Comparison of ENCODE assay signal across 7 mouse cellular contexts in the genomic region with DNA sequence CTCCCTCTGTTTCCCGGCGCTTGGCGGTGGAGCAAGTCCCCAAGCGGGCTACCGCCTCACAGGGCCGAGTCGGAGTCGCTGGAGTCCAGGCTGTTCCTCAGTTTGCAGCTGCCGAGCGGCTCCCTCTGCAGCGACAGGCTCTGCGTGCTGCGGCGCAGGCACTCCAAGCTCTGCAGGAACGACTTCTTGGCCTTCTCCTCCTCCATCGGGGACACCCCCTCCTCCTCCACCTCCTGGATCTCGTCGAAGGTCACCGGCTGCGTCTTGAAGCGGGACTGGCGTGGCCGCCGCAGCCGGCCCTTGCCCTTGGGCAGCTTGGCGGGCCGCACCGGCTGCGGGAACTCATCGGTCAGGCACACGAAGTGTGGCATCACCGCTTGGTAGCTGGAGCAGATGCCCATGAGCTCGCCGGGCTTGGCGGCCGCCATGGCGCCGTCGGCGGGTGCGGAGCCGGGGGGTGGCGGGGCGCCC. TPM values are rescaled to one million over a fixed set of nuclear protein-coding genes. Genes with fewer than 3 reads are reported as not detected.
DNase-seq lines count a peak whose midpoint lies in the region; ATAC-seq and TF ChIP-seq lines count a peak whose summit lies in the region.

No protein-coding gene starts in this region.

- H3K27me3 ChIP-seq in hindbrain, postnatal 0 days (ENCODE audit: insufficient read depth, low read length): no peaks in the 10 kb centered on the region

- no peaks in the 10 kb centered on the region for H3K36me3 ChIP-seq in hindbrain, postnatal 0 days (ENCODE audit: insufficient read depth, low read length)

- H3K9ac ChIP-seq in hindbrain, postnatal 0 days (replicated peaks; ENCODE audit: low read length): peak overlapping the region; percentile 86

- H3K4me2 ChIP-seq in hindbrain, postnatal 0 days (ENCODE audit: low read depth, low read length): peak overlapping the region; percentile 95

- peak; percentile 61 for DNase-seq in adrenal gland, postnatal 25 days
- DNase-seq in gastrocnemius, postnatal 25 days: peak; percentile 36
- peak; percentile 67 for DNase-seq in hindbrain, postnatal 0 days (ENCODE audit: low spot score)
- peak; percentile 76 to 80 for DNase-seq in left cerebral cortex, postnatal 36 days (ENCODE audit: low spot score in 2 of 2)
- peak; percentile 59 for DNase-seq in right cerebral cortex, postnatal 36 days (ENCODE audit: low spot score in 2 of 2)

- H3K4me1 ChIP-seq in cortical plate, adult 2 months (ENCODE audit: control insufficient read depth, insufficient read depth, low read length): peaks cover 4% of the 10 kb centered on the region
- no peaks in the 10 kb centered on the region for H3K4me1 ChIP-seq in hindbrain, postnatal 0 days (ENCODE audit: insufficient read depth, low read length)

- intact Hi-C loops in left cerebral cortex, postnatal 36 days (cut with DNase I): loop anchor here (5.0 kb wide), 1 partner anchor 84 kb away; no protein-coding TSS in a partner anchor

- H3K9me3 ChIP-seq in hindbrain, postnatal 0 days (ENCODE audit: low read length): no peaks in the 10 kb centered on the region

- H3K4me3 ChIP-seq in cortical plate, adult 2 months (ENCODE audit: insufficient read depth, low read length): peak overlapping the region; percentile 68
- peak overlapping the region; percentile 78 for H3K4me3 ChIP-seq in hindbrain, postnatal 0 days (ENCODE audit: low read length)

- peak; percentile 25; the same call in 1 of the 2 replicates for TF ChIP-seq POLR2A in cortical plate, adult 2 months (IDR thresholded peaks at IDR 0.05; ENCODE audit: extremely low read depth, insufficient read depth, low read length)

- WGBS in hindbrain, postnatal 0 days: under 1% methylated on average over 42 of the region's 44 CpGs

- ATAC-seq in hindbrain, postnatal 0 days: peak; percentile 57
- peak; percentile 54 for ATAC-seq in megakaryocyte-erythroid progenitor cell, adult 5-6 weeks (replicated peaks; ENCODE audit: low FRiP score, low TSS enrichment, poor library complexity, severe bottlenecking)

- no peak for TF ChIP-seq CTCF in cortical plate, adult 2 months (IDR thresholded peaks at IDR 0.05; ENCODE audit: extremely low read depth, insufficient read depth, low read length)
- no peak for TF ChIP-seq CTCF in hindbrain, postnatal 0 days (IDR thresholded peaks at IDR 0.05; ENCODE audit: low read depth)

- peak overlapping the region; percentile 49 for H3K27ac ChIP-seq in cortical plate, adult 2 months (ENCODE audit: insufficient read depth, low read length)
- H3K27ac ChIP-seq in hindbrain, postnatal 0 days: peak overlapping the region; percentile 88

RNA-seq across cellular contexts. Expression of gene Gm13889, which starts 0.6 kb away (rescaled TPM):
- 18.3 and 20.5 TPM in 2 replicates for total RNA-seq in adrenal gland, postnatal 25 days (2021)
- polyA plus RNA-seq in cortical plate, adult 2 months (2012; rRNA removed): 36.7 and 39.6 TPM in 2 replicates
- 1 to 10 TPM; 8.3 to 8.8 TPM for total RNA-seq in gastrocnemius, postnatal 25 days (2021)
- 38.5 and 51.4 TPM in 2 replicates for total RNA-seq in hindbrain, postnatal 0 days (2014; rRNA removed)
- polyA plus RNA-seq in hindbrain, postnatal 0 days (2015; fragmentation: Nextera tagmentation; extraction: Ambion mirVana): 16.4 and 17.4 TPM in 2 replicates
- 10 to 100 TPM; 45.1 to 54.3 TPM for total RNA-seq in left cerebral cortex, postnatal 36 days (2021)
- not detected in 2 replicates for total RNA-seq in megakaryocyte-erythroid progenitor cell, adult 5-6 weeks (2014; fragmentation: Nextera tagmentation)
- total RNA-seq in megakaryocyte-erythroid progenitor cell, adult 5-6 weeks (2017): not detected in 2 replicates

RNA-seq across cellular contexts. Expression of gene Gm27027, which starts 39.8 kb away (rescaled TPM):
- total RNA-seq in adrenal gland, postnatal 25 days (2021): not detected in 2 replicates
- polyA plus RNA-seq in cortical plate, adult 2 months (2012; rRNA removed): not detected in 2 replicates
- total RNA-seq in gastrocnemius, postnatal 25 days (2021): not detected
- total RNA-seq in hindbrain, postnatal 0 days (2014; rRNA removed): 0.58 TPM in 1 of 2 replicates, not detected in the other
- not detected in 2 replicates for polyA plus RNA-seq in hindbrain, postnatal 0 days (2015; fragmentation: Nextera tagmentation; extraction: Ambion mirVana)
- total RNA-seq in left cerebral cortex, postnatal 36 days (2021): 1 to 10 TPM in 1 of 2 experiments, not detected in 1; 1.2 TPM
- total RNA-seq in megakaryocyte-erythroid progenitor cell, adult 5-6 weeks (2014; fragmentation: Nextera tagmentation): not detected in 2 replicates
- total RNA-seq in megakaryocyte-erythroid progenitor cell, adult 5-6 weeks (2017): not detected in 2 replicates

RNA-seq across cellular contexts. Expression of gene Alkbh3, which starts 54.2 kb away (rescaled TPM):
- total RNA-seq in adrenal gland, postnatal 25 days (2021): 48.2 and 56.0 TPM in 2 replicates
- polyA plus RNA-seq in cortical plate, adult 2 months (2012; rRNA removed): 45.9 and 51.3 TPM in 2 replicates
- 10 to 100 TPM; 54.2 to 59.3 TPM for total RNA-seq in gastrocnemius, postnatal 25 days (2021)
- 21.6 and 61.1 TPM in 2 replicates for total RNA-seq in hindbrain, postnatal 0 days (2014; rRNA removed)
- polyA plus RNA-seq in hindbrain, postnatal 0 days (2015; fragmentation: Nextera tagmentation; extraction: Ambion mirVana): 48.9 and 51.7 TPM in 2 replicates
- 10 to 100 TPM; 22.2 to 25.3 TPM for total RNA-seq in left cerebral cortex, postnatal 36 days (2021)
- 86.0 and 122 TPM in 2 replicates for total RNA-seq in megakaryocyte-erythroid progenitor cell, adult 5-6 weeks (2014; fragmentation: Nextera tagmentation)
- total RNA-seq in megakaryocyte-erythroid progenitor cell, adult 5-6 weeks (2017): 31.9 and 36.9 TPM in 2 replicates

Comparison
In these comparisons a context has a peak if more than half of its experiments do, and no peak if none do; other contexts are left out.
1. Peak in every context shown above with its lines: DNase-seq, ATAC-seq, H3K4me3 ChIP-seq and H3K27ac ChIP-seq.
2. RNA of gene Gm13889, which starts 0.6 kb away (total RNA-seq): 45.1 to 54.3 TPM in left cerebral cortex, postnatal 36 days, 38.5 to 51.4 TPM in hindbrain, postnatal 0 days, 18.3 to 20.5 TPM in adrenal gland, postnatal 25 days and 8.3 to 8.8 TPM in gastrocnemius, postnatal 25 days; not detected in megakaryocyte-erythroid progenitor cell, adult 5-6 weeks; every median in the first group is over 4 times any median in the second.